Mouse (Mus musculus) stomach, postnatal 0 days (tissue): ENCODE data around the gene Ptprcap. TPM values are rescaled to one million over a fixed set of nuclear protein-coding genes. Genes with fewer than 3 reads are reported as not detected.

Experiments used
- ATAC-seq: fragments of 200-750 bp; cut with Nextera tagmentation; 2 replicates; pipeline ENCODE4 v1.8.0; 2017; ENCODE audit not compliant: low FRiP score, low TSS enrichment
- DNase-seq: peaks from one replicate; pipeline ENCODE4 v3.0.0-alpha.2; 2016; ENCODE audit warnings: low spot score
- H3K27ac ChIP-seq: fragments of 300-500 bp; sonication (generic); replicated peaks from 2 replicates; pipeline ENCODE4 v1.5.1; 2014; ENCODE audit warnings: mild to moderate bottlenecking, control low read depth
- H3K27me3 ChIP-seq: fragments of 300-500 bp; sonication (generic); 2 replicates; pipeline ENCODE4 v1.6.1; 2014; ENCODE audit warnings: low read length; ENCODE audit not compliant: control insufficient read depth, insufficient read depth
- H3K36me3 ChIP-seq: fragments of 300-500 bp; sonication (generic); 2 replicates; pipeline ENCODE4 v1.6.1; 2014; ENCODE audit warnings: low read length, mixed read lengths; ENCODE audit not compliant: control insufficient read depth, insufficient read depth
- H3K4me1 ChIP-seq: fragments of 300-500 bp; sonication (generic); replicated peaks from 2 replicates; pipeline ENCODE4 v1.6.1; 2014; ENCODE audit warnings: antibody characterized with exemption; ENCODE audit not compliant: control insufficient read depth, insufficient read depth
- H3K4me2 ChIP-seq: fragments of 300-500 bp; sonication (generic); replicated peaks from 2 replicates; pipeline ENCODE4 v1.6.1; 2014; ENCODE audit warnings: low read depth, mild to moderate bottlenecking, control low read depth, moderate library complexity
- H3K4me3 ChIP-seq: fragments of 300-500 bp; sonication (generic); 2 replicates; pipeline ENCODE4 v1.5.1; 2014; ENCODE audit warnings: low read depth, low read length, control low read depth
- H3K9ac ChIP-seq: fragments of 300-500 bp; sonication (generic); 2 replicates; pipeline ENCODE4 v1.6.1; 2014; ENCODE audit warnings: mild to moderate bottlenecking, low read length, control low read depth, mixed read lengths
- H3K9me3 ChIP-seq: fragments of 300-500 bp; sonication (generic); 2 replicates; pipeline ENCODE4 v1.6.1; 2016; ENCODE audit warnings: low read length; ENCODE audit not compliant: control insufficient read depth
- CTCF ChIP-seq: IDR thresholded peaks from 2 replicates; pipeline ENCODE4 v1.5.1; 2016; ENCODE audit warnings: antibody characterized with exemption, low read depth, mild to moderate bottlenecking, moderate library complexity
- EP300 ChIP-seq: optimal IDR thresholded peaks from 2 replicates; pipeline ENCODE3; 2016; ENCODE audit warnings: antibody characterized with exemption
- WGBS: fragments of 180-500 bp; shearing (Covaris S2); extraction: QIAGEN DNeasy Blood & Tissue Kit; methylation state at CpG from one replicate; pipeline ENCODE4 v1.1.7; 2014; 5-methylcytosine and 5-hydroxymethylcytosine counted together
- polyA plus RNA-seq: library from polyadenylated mRNA; unstranded; fragments of >200 nt; fragmentation: Nextera tagmentation; extraction: Ambion mirVana; gene quantifications from 2 replicates; pipeline ENCODE4 v1.2.1, GENCODE M21; 2015

Gene Ptprcap
- polyA plus RNA-seq, 1 experiment from 2014 or later: 1.3 TPM

- Histone ChIP-seq H3K27ac (no peak overlapping the region), H3K4me1 (no peaks in the 10 kb centered on the region), H3K9me3 (no peaks in the 10 kb centered on the region), H3K4me3 (no peak overlapping the region), H3K4me2 (no peak overlapping the region), H3K36me3 (peaks cover 12% of the 10 kb centered on the region; the same call in 1 of the 2 replicates), H3K27me3 (no peaks in the 10 kb centered on the region), H3K9ac (no peak overlapping the region)
- no peak for TF ChIP-seq EP300
- TF ChIP-seq CTCF: no peak
- DNase-seq (no peak), ATAC-seq (no peak)
- 89% methylated on average over 22 of the region's 22 CpGs for WGBS
Measured at GRCm38 (mm10) chr19:4150567-4151487, 2.6 kb upstream of the Ptprcap start.

- H3K27me3 ChIP-seq: no peaks in the 10 kb centered on the region
- no peak overlapping the region for H3K4me2 ChIP-seq
- ATAC-seq (no peak), DNase-seq (no peak)
- no peak overlapping the region for H3K27ac ChIP-seq
- no peak overlapping the region for H3K9ac ChIP-seq
- peaks cover 14% of the 10 kb centered on the region; the same call in 1 of the 2 replicates for H3K36me3 ChIP-seq
- no peaks in the 10 kb centered on the region for H3K9me3 ChIP-seq
- TF ChIP-seq CTCF: no peak
- TF ChIP-seq EP300: no peak
- 74% methylated on average over 5 of the region's 5 CpGs for WGBS
- no peaks in the 10 kb centered on the region for H3K4me1 ChIP-seq
- H3K4me3 ChIP-seq: no peak overlapping the region
Measured at GRCm38 (mm10) chr19:4151488-4151860, 1.9 kb upstream of the Ptprcap start.

GRCm38 (mm10) chr19:4151898-4152297 lies 1.5 kb upstream of the Ptprcap start:
- Histone ChIP-seq H3K9me3 (no peaks in the 10 kb centered on the region), H3K9ac (no peak overlapping the region), H3K36me3 (peaks cover 14% of the 10 kb centered on the region; the same call in 1 of the 2 replicates), H3K4me1 (no peaks in the 10 kb centered on the region), H3K27ac (no peak overlapping the region), H3K4me2 (no peak overlapping the region), H3K27me3 (no peaks in the 10 kb centered on the region), H3K4me3 (no peak overlapping the region)
- WGBS: 85% methylated on average over 5 of the region's 5 CpGs
- DNase-seq (no peak), ATAC-seq (no peak)
- TF ChIP-seq CTCF: no peak
- no peak for TF ChIP-seq EP300

GRCm38 (mm10) chr19:4152445-4153231 lies 766 bp upstream of the Ptprcap start:
- H3K9ac ChIP-seq: no peak overlapping the region
- no peak overlapping the region for H3K4me3 ChIP-seq
- no peak for DNase-seq
- H3K36me3 ChIP-seq: peaks cover 17% of the 10 kb centered on the region; the same call in 1 of the 2 replicates
- no peaks in the 10 kb centered on the region for H3K9me3 ChIP-seq
- H3K4me1 ChIP-seq: no peaks in the 10 kb centered on the region
- TF ChIP-seq EP300 (no peak), CTCF (no peak)
- no peak overlapping the region for H3K4me2 ChIP-seq
- 85% methylated on average over 8 of the region's 8 CpGs for whole genome bisulfite sequencing
- H3K27ac ChIP-seq: no peak overlapping the region; the same call in 1 of the 2 replicates
- no peaks in the 10 kb centered on the region for H3K27me3 ChIP-seq
- ATAC-seq: no peak

GRCm38 (mm10) chr19:4154437-4155222 lies 1.2 kb downstream of the Ptprcap start:
- no peak for TF ChIP-seq EP300
- TF ChIP-seq CTCF: no peak
- no peak overlapping the region for H3K4me2 ChIP-seq
- no peaks in the 10 kb centered on the region for H3K27me3 ChIP-seq
- no peak for DNase-seq
- ATAC-seq: no peak
- 73% methylated on average over 13 of the region's 13 CpGs for WGBS
- no peaks in the 10 kb centered on the region for H3K4me1 ChIP-seq
- H3K4me3 ChIP-seq: no peak overlapping the region
- H3K27ac ChIP-seq: no peak overlapping the region
- peaks cover 32% of the 10 kb centered on the region for H3K36me3 ChIP-seq
- no peak overlapping the region for H3K9ac ChIP-seq
- no peaks in the 10 kb centered on the region for H3K9me3 ChIP-seq
